Mouse (Mus musculus): ENCODE measurements around the gene Foxo1. TPM values are rescaled to one million over a fixed set of nuclear protein-coding genes. Genes with fewer than 3 reads are reported as not detected.

Gene Foxo1
- polyA plus RNA-seq, 1 experiment from 2014 or later, result 2.9 TPM

- no peak overlapping the region for H3K27ac ChIP-seq
- H3K4me2 ChIP-seq, result no peak overlapping the region
- no peaks in the 10 kb centered on the region for H3K36me3 ChIP-seq (replicated peaks)
- peaks cover 6% of the 10 kb centered on the region for H3K4me1 ChIP-seq
- no peaks in the 10 kb centered on the region for H3K9me3 ChIP-seq
- H3K27me3 ChIP-seq, result no peaks in the 10 kb centered on the region
- 71% methylated on average over 7 of the region's 7 CpGs for WGBS
- ATAC-seq (ENCODE audit: low FRiP score), result no peak
- no peak overlapping the region for H3K9ac ChIP-seq
- H3K4me3 ChIP-seq (replicated peaks), result no peak overlapping the region
Observed at GRCm38 (mm10) chr3:52296224-52296760, 28.2 kb downstream of the Foxo1 start.

GRCm38 (mm10) chr3:52297291-52298018 lies 29.3 kb downstream of the Foxo1 start:
- Histone ChIP-seq H3K27me3 (no peaks in the 10 kb centered on the region), H3K4me3 (replicated peaks) (no peak overlapping the region), H3K9me3 (no peaks in the 10 kb centered on the region), H3K4me2 (no peak overlapping the region), H3K27ac (no peak overlapping the region), H3K9ac (no peak overlapping the region), H3K4me1 (peaks cover 6% of the 10 kb centered on the region), H3K36me3 (replicated peaks) (no peaks in the 10 kb centered on the region)
- WGBS, result 83% methylated on average over 15 of the region's 15 CpGs
- ATAC-seq (ENCODE audit: low FRiP score), result no peak

- Histone ChIP-seq H3K9ac (no peak overlapping the region), H3K27me3 (no peaks in the 10 kb centered on the region), H3K4me2 (no peak overlapping the region), H3K9me3 (no peaks in the 10 kb centered on the region), H3K4me1 (peaks cover 3% of the 10 kb centered on the region; the same call in 1 of the 2 replicates), H3K36me3 (replicated peaks) (no peaks in the 10 kb centered on the region), H3K4me3 (replicated peaks) (no peak overlapping the region), H3K27ac (no peak overlapping the region)
- no peak for ATAC-seq (ENCODE audit: low FRiP score)
- 88% methylated on average over 4 of the region's 4 CpGs for WGBS
Observed at GRCm38 (mm10) chr3:52298683-52299082, 30.5 kb downstream of the Foxo1 start.

- ATAC-seq (ENCODE audit: low FRiP score), result no peak
- no peak overlapping the region for H3K4me3 ChIP-seq (replicated peaks)
- no peak overlapping the region for H3K27ac ChIP-seq
- no peaks in the 10 kb centered on the region for H3K27me3 ChIP-seq
- WGBS, result 46% methylated on average over 2 of the region's 2 CpGs
- H3K9ac ChIP-seq, result no peak overlapping the region
- H3K4me1 ChIP-seq, result peaks cover 3% of the 10 kb centered on the region; the same call in 1 of the 2 replicates
- no peak overlapping the region for H3K4me2 ChIP-seq
- H3K36me3 ChIP-seq (replicated peaks), result no peaks in the 10 kb centered on the region
- no peaks in the 10 kb centered on the region for H3K9me3 ChIP-seq
Observed at GRCm38 (mm10) chr3:52299376-52299775, 31.2 kb downstream of the Foxo1 start.

GRCm38 (mm10) chr3:52300517-52300916 lies 32.4 kb downstream of the Foxo1 start:
- 86% methylated on average over 6 of the region's 6 CpGs for WGBS
- Histone ChIP-seq H3K4me2 (no peak overlapping the region), H3K9me3 (no peaks in the 10 kb centered on the region), H3K4me1 (peaks cover 3% of the 10 kb centered on the region; the same call in 1 of the 2 replicates), H3K4me3 (replicated peaks) (no peak overlapping the region), H3K36me3 (replicated peaks) (no peaks in the 10 kb centered on the region), H3K27me3 (no peaks in the 10 kb centered on the region), H3K27ac (no peak overlapping the region), H3K9ac (no peak overlapping the region)
- no peak for ATAC-seq (ENCODE audit: low FRiP score)

- Histone ChIP-seq H3K4me2 (no peak overlapping the region), H3K27me3 (no peaks in the 10 kb centered on the region), H3K27ac (no peak overlapping the region), H3K4me3 (replicated peaks) (no peak overlapping the region), H3K9ac (no peak overlapping the region), H3K9me3 (no peaks in the 10 kb centered on the region), H3K4me1 (peaks cover 3% of the 10 kb centered on the region; the same call in 1 of the 2 replicates), H3K36me3 (replicated peaks) (no peaks in the 10 kb centered on the region)
- 77% methylated on average over 5 of the region's 5 CpGs for WGBS
- ATAC-seq (ENCODE audit: low FRiP score), result no peak
Observed at GRCm38 (mm10) chr3:52303301-52303700, 35.2 kb downstream of the Foxo1 start.

GRCm38 (mm10) chr3:52308586-52309321 lies 40.6 kb downstream of the Foxo1 start:
- H3K4me1 ChIP-seq, result no peaks in the 10 kb centered on the region
- H3K9ac ChIP-seq, result no peak overlapping the region
- WGBS, result 69% methylated on average over 5 of the region's 5 CpGs
- no peaks in the 10 kb centered on the region for H3K9me3 ChIP-seq
- no peak for ATAC-seq (ENCODE audit: low FRiP score)
- H3K27ac ChIP-seq, result no peak overlapping the region
- no peak overlapping the region for H3K4me3 ChIP-seq (replicated peaks)
- H3K27me3 ChIP-seq, result no peaks in the 10 kb centered on the region
- H3K36me3 ChIP-seq (replicated peaks), result no peaks in the 10 kb centered on the region
- no peak overlapping the region for H3K4me2 ChIP-seq

GRCm38 (mm10) chr3:52320516-52321270 lies 52.6 kb downstream of the Foxo1 start:
- Histone ChIP-seq H3K4me3 (replicated peaks) (no peak overlapping the region), H3K9ac (no peak overlapping the region), H3K27me3 (no peaks in the 10 kb centered on the region), H3K36me3 (replicated peaks) (no peaks in the 10 kb centered on the region), H3K4me2 (no peak overlapping the region), H3K4me1 (peaks cover 3% of the 10 kb centered on the region; the same call in 1 of the 2 replicates), H3K9me3 (no peaks in the 10 kb centered on the region), H3K27ac (no peak overlapping the region)
- 85% methylated on average over 12 of the region's 12 CpGs for WGBS
- ATAC-seq (ENCODE audit: low FRiP score), result no peak

GRCm38 (mm10) chr3:52322401-52323385 lies 54.6 kb downstream of the Foxo1 start:
- no peak overlapping the region for H3K4me3 ChIP-seq (replicated peaks)
- no peak overlapping the region for H3K9ac ChIP-seq
- no peaks in the 10 kb centered on the region for H3K9me3 ChIP-seq
- peaks cover 3% of the 10 kb centered on the region; the same call in 1 of the 2 replicates for H3K4me1 ChIP-seq
- H3K36me3 ChIP-seq (replicated peaks), result no peaks in the 10 kb centered on the region
- no peak for ATAC-seq (ENCODE audit: low FRiP score)
- no peak overlapping the region for H3K4me2 ChIP-seq
- H3K27ac ChIP-seq, result no peak overlapping the region
- WGBS, result 38% methylated on average over 9 of the region's 9 CpGs
- H3K27me3 ChIP-seq, result no peaks in the 10 kb centered on the region

- Histone ChIP-seq H3K9me3 (no peaks in the 10 kb centered on the region), H3K4me3 (replicated peaks) (no peak overlapping the region), H3K27ac (no peak overlapping the region), H3K36me3 (replicated peaks) (no peaks in the 10 kb centered on the region), H3K9ac (no peak overlapping the region), H3K4me2 (no peak overlapping the region), H3K27me3 (no peaks in the 10 kb centered on the region), H3K4me1 (peaks cover 3% of the 10 kb centered on the region; the same call in 1 of the 2 replicates)
- WGBS, result 96% methylated on average over 5 of the region's 5 CpGs
- ATAC-seq (ENCODE audit: low FRiP score), result no peak
Observed at GRCm38 (mm10) chr3:52325006-52325405, 56.9 kb downstream of the Foxo1 start.

GRCm38 (mm10) chr3:52326687-52327086 lies 58.6 kb downstream of the Foxo1 start:
- no peak overlapping the region for H3K4me3 ChIP-seq (replicated peaks)
- H3K4me1 ChIP-seq, result peaks cover 3% of the 10 kb centered on the region; the same call in 1 of the 2 replicates
- no peaks in the 10 kb centered on the region for H3K9me3 ChIP-seq
- no peaks in the 10 kb centered on the region for H3K36me3 ChIP-seq (replicated peaks)
- WGBS, result 82% methylated on average over 6 of the region's 6 CpGs
- H3K9ac ChIP-seq, result no peak overlapping the region
- H3K27me3 ChIP-seq, result no peaks in the 10 kb centered on the region
- no peak overlapping the region for H3K4me2 ChIP-seq
- no peak overlapping the region for H3K27ac ChIP-seq
- ATAC-seq (ENCODE audit: low FRiP score), result no peak
